Mouse (Mus musculus) brain, embryonic 18.5 days (tissue): ENCODE results near the gene Gnb1.

Experiments
- DNase-seq: peaks from one replicate; pipeline ENCODE4 v3.0.0-alpha.2; 2012; ENCODE audit warnings: low read depth, low spot score

Gnb1 gene

DNA sequence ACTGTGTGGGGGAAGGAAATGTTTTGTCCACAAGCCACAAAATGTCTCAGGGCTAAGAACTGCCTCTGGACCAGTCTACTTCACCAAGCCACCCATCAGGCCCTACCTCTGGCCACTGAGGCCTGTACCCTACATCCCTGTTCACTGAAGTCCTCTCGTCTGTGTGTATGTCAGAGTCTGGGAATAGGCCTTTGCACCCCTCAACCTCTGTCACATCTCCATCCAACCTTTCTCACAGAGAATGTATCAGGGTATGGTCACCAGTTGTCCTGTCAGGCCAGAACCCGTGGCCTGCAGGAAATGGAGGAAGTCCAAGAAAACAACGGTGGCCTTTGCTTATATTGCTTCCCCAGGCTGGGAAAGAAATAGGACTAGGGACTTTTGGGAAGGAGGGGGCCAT lies 5.6 kb upstream of the Gnb1 start:
- DNase-seq, result no peak

DNA sequence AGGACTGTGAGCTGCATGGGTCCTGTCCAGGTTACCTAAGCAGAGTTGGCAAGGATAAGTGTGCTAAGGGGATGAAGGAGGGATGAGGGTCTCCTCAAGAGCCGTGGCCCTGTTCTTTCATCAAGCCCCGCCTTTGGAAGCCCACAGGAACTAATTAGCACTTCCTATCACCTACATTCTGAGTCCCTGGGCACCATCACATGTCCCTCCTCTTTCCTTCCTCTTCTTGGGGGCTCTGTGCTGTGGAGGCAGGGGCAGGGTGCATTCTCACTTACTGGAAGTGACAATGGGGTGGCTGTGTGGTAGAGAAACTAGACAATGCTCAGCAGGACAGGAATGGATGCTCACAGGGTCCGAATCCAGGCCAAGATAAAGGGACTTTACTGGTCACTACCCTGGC lies 3.4 kb upstream of the Gnb1 start:
- no peak for DNase-seq

DNA sequence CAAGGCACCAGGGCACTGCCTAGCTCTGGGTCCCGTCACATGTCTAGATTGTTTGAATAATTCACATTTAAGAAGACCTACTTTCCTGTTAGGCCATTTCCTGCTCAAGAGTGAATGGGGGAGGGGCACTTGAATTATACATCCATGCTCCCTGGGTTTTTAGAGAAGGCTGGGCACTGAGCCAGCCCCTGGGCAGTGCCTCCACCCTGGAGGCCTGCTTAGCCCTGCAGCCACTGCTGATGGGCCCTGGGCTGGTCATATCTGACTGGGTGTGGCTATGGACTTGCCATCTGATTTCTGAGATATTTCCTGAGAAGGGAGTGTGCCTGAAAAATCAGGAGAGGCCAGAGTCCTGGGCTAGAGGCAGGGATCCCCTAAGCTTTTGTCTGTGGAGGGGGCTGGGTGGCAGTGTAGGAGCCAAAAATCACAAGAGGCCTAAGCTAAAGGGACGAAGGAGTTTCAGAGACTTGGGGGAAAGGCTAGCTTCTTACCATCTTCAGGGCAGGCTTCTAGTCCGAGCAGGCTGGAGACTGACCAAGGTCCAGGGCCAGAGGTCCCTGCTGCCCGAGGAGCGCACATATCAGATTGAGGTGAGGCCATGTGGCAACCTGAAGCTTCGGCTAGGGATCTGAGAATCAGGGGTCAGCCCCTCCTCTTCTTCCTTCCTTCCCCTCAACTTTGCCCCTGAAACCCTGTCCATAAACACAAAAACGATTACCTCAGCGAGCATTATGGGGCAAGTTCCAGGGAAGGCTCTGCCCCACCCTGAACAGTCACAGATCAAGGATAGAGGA lies 2.7 kb upstream of the Gnb1 start:
- DNase-seq, result no peak

DNA sequence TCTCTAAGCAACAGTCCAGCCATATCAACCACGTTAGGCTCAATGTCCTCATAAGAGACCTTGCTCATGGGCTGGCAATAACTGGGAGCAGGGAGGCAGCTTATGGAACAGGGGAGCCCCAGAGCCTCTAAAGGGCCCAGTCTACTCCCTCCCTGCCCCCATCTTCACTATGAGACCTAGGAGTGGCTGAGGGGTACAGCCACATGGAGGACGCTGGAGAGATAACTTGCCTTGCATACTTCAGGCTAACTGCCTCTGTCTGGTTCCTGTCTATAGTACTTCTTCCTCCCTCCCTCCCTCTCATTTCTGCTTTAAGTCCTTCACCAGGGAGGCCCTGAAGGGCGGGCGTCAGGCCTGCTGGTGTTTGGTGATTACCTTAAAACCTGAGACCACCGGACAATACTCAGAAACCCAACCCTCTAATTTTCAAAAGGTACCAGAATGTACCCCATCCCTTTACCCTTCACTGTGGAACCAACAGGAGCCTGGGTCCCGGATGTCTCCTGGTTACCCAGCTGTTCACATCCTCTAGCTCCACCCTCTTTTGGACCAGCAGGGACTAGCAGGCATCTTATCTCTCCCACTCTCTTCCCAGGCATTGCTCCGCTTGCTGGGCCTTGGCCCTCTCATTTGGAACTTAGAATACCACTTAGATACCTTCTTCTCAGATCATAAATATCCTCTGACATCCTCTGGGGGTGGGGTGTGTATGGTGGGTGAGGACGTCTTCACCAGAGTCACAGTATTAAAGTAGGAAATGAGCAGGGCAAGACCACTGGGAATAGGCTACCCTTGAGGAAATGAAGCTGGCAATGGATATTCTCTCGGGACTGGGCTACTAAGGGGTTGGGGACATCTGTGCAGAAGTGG lies 1.8 kb upstream of the Gnb1 start:
- no peak for DNase-seq

DNA sequence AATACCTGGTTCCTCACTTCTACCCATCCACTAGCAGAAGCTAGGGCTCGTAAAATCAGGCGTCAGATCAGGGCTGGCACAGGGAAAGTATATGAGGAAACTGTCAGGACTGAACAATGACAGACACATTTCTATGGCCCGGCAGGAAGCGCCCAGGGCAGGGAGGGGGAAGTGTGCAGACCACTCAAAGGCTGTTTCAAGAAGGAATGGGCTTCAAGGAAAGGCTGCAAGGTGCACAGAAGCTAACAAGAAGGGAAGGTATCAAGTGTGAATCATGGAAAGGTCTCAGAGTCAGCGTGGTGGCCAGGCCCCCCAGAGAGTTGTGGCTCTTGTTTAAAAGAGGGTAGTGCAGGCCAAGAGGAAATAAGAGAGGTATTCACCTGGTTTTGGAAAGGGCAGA lies 705 bp upstream of the Gnb1 start:
- DNase-seq, result no peak

DNA sequence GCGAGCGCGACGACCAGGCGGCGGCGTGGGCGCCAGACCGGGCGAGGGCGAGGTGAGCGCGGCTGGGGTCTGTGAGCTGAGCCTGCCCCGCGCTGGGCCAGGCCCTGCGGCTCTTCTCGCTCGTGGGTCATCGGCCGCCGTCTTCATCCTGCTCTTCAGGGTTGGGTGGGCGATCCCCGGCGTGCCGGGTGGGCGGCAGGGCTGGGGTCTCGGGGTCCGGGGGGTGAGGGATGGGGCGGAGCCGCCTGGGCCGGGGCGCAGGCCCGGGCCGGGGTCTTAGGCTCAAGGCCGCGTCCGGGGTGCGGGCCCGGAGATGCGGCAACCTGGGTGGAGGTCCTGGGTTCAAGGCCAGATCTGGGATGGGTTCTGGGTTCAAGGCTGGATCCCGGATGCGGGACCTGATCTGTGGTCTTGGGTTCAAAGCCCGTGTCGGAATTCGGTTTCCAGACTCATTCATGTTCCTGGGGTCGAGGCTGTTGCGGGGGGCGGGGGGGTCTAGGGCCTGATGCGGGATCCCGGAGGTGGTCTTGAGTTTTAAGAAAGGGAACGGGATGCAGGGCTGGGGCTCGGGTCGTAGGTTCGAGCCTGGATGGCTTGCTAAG lies 469 bp downstream of the Gnb1 start:
- DNase-seq, result no peak

DNA sequence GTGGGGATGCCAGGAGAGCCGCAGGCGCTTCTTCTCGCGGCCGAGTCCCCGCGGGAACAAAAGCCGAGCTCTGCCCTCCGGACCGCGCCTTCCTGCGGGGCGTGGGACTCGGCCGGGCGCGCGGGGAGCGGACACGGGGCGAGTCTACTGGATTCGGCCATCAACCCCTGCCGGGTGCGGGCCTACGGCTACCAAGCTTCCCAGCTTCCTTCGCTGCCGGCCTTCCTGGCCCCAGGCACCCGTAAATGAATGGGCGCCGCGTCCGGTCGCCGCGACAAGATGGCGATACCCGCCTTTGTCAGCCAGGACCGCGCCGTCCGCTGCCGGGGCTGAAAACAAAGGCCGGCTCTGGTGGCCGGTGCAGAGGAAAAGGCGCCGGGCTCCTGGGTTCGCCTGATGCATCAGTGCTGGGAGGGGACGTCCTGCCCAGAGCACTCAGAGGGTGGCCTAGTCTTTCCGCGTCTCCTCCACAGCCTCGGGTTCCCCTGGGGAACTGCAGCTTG lies 1.0 kb downstream of the Gnb1 start:
- no peak for DNase-seq

DNA sequence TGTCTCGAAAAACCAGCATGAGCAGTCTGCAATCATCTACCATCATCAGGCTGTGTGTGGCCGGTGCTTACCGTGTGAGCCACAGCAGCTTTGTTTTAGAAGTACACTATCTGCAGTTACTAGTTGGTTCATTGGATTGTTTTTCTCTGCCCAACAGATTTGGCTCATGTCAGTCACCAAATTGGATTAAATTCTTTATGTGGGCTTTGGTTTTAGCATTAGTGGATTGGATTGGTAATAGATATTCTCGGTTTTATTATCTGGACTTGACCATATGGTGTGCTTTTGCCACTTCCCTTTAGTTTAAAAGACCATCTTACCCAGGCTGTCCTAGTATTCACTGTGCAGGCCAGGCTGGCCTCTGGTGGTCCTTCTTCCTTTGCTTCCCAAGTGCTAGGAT lies 3.7 kb downstream of the Gnb1 start:
- no peak for DNase-seq

DNA sequence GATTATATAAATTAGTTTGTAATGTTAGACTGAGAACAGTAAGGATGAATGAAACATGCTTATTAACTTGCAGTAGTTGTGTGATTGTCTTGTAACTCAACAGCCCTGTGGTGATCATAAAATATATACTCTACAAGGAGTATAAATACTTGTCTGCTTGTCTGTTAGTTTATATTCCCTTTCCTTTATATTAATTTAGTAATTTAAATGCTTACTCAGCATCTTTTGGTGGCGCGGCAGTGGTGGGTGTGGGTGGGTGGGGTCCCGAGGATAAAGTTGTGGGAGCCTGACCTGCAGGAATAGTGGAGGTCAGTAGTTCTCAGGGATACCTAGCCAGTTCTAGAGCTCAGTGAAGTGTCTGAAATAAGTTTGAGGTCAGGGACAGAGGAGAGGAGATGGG lies 6.8 kb downstream of the Gnb1 start:
- no peak for DNase-seq

DNA sequence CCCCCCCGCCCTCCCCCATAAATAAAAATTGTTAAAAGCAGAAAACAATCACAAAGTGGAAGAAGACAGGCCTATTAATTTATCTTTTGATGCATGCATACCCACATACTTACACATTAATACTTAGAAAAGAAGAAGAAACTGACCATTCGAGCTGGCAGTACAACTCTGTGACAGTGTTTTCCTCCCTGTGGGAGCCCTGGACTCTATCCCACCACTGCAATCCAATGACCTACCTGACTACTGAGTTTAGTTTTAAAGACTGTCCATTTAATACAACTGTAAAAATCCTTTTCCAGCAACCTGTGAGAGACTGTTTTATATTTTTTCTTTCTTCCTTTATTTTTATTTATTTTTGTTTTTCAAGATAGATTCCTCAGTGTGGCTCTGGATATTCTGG lies 10.0 kb downstream of the Gnb1 start:
- DNase-seq, result no peak

DNA sequence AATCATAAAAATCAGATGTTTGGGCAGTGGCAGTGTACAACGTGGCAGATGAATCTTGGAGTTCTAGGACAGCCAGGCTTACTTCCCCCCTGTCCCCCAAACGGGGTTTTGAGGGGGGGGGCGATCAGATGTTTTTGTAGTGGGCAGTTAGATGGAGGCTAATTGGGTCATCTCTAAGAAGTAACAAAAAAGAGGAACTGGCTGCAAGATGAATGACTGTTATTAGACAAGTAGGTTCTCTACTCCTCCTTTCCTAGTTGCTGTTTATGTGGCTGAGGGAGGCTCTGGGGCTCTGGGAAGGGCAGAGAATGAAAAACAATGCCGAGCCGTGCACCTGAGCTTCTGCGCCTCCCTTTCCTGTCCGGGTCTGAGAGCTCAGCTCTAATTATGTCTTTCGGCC lies 13.9 kb downstream of the Gnb1 start:
- DNase-seq, result no peak

DNA sequence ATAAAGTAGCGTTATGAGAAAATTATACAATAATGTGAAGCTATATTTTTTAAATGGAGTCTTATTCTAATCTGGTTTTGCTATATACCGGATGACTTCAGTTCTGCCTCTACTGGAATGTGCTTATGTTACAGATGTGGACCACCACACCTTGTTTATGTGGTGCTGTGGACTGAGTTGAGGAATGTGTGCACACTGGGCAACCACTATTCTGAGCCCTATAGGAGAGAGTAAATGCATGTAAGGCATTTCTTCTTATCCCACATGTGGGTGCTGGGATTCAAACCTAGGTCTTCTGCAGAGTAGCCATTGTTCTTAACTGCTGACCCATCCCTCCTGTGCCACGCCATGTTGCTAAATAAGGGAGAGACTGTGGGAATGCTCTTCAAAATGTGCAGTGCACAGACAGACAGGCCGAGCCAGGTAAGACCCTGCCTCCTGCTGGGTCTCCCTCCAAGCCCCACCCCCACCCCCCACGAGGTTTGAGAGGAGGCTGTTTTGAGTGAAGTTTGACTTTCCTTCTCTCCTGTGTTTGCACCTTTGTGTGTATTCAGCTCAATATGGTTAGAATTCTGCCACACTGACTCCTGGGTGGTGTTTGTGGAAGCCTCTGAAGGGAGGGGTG lies 14.6 kb downstream of the Gnb1 start:
- no peak for DNase-seq

DNA sequence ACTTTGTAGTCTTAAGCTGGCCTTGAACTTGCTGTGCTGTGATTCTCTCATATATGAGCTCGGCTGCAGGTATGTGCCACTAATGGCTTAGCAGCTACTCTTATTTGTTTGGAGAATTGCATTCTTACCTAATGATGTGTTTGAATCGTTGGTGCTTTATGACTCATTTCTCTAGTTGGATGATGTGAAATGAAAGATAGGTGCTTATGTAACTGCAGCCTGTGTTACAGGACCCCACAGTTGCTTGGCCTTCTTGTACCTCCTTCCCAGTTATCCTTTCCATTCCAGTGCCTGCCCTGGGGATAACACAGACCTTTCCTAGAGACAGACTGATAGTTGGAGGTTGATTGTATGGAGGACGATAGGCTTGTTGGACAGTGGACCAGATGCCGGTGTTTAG lies 17.5 kb downstream of the Gnb1 start:
- no peak for DNase-seq

DNA sequence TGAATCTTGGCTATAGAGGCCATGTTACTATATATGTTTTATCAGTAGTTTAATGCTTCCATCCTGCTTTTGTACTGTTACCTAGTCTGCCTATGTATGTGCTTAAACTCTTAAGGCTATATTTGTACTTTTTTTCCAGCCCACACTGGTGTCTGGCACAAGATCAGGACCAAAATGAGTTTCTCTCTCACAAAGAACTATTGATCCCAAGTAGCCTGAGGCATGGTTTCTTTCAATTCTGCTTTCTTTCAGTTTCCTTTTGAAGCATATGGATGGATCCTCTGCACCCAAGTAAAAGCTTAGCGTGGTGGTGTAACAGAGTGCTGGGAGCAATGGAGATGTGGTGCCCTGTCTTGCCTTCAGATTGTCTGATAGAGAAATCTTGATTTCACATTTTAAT lies 19.8 kb downstream of the Gnb1 start:
- no peak for DNase-seq

DNA sequence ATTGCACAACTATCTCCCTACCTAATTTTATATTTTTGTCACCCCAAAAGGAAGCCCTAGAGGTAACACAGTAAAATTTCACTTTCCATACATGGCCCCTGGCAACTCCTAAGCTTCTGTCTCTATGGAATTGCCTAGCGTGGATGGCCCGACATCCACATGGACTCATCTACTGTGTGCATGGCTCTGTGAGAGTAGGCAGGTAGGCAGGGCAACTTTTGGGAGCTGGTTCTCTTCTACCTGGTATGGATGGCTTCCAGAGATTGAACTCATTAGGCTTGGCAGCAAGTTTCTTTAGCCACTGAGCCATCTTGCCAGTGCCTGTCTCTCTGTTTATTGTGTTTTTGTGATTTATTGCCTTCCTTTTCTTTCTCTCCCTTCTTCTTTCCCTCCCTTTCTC lies 23.6 kb downstream of the Gnb1 start:
- DNase-seq, result no peak

DNA sequence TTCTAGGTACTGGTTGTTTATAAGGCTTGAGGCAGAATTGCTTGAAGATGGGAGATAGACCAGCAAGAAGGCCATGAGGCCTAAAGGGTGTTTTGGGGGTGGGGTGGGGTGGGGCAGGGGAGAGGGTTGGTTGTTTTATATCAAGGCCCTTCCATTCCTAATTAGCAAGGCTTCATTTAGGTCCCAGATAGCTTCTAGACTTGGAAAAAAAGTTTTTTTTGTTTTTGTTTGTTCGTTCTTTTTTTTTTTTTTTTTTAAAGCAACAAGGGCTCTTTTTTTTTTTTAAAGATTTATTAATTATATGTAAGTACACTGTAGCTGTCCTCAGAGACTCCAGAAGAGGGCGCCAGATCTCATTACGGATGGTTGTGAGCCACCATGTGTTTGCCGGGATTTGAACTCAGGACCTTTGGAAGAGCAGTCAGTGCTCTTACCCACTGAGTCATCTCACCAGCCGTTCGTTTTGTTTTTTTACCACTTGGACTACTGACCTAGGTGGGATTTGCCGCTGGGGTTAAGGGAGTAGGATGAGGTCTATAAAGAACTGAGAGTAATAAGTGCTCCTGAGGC lies 26.9 kb downstream of the Gnb1 start:
- no peak for DNase-seq

DNA sequence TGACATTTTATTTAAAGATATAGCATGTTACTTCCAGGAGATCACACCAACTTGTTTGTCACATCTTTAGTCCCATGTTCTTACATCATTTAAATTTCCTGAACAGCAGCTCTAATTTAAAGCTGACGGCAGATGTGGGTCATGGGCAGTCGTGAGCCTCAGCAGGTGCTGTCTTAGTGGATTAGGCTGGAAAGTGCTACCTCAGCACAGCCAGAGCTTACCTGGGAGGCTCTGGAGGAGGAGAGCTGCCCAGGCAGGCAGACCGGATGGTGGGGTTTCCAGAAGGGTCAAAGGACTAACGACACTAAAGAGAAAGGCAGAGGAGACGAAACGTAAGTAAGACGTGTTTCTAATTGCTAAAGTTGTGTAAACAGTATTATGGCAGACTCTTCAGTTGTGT lies 31.2 kb downstream of the Gnb1 start:
- no peak for DNase-seq

DNA sequence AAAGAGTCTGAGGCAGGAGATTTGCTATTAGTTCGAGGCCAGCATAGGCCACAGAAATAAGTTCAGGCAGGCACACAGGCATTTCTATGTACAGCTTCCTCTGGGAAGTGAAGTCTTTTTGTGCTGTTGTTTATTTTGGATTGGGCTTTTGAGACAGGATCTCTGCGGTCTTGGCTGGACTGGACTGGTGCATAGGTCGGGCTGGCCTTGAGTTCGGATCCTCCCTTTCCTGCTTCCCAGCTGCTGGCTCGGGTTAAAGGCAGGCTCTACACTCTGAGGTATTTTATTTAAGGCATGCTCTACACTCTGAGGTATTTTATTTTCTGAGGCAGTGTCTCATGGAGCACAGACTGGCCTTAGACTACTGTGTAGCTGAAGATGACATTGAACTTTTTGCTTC lies 34.6 kb downstream of the Gnb1 start:
- DNase-seq, result no peak

DNA sequence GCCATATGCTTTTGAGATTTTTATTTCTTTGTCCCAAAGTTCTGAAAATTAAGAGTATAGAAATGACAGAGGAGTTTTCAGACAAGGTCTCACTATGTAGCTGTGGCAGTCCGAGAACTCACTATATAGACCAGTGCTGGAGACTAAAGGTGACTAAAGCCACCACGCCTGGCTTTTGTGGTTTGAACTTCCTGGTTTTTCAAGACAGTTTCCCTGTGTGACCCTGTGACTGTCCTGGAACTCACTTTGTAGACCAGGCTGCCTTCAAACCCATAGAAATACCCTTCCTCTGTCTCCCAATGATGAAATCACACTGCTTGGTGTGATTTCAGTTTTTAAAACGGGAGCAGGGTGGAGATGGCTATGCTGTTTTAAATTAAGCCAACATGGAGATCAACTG lies 38.1 kb downstream of the Gnb1 start:
- DNase-seq, result no peak

DNA sequence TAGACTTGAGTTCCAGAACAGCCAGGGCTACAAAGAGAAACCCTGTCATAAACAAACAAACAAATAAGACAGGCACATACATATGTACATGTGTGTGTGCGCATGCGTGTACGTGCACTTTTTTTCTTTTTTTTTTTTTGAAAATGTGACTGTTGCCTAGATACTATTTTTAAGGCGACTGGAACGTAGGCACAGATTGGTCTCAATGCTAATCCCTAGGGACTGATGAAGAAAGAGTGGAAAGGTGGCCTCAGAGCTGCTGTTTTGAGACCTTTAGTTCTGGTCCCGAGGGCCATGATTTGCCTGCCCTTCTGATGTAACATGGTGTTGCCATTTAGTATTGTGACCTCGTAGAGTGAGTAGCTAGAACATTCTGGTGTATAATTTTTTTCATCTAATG lies 58.8 kb downstream of the Gnb1 start:
- DNase-seq, result no peak

DNA sequence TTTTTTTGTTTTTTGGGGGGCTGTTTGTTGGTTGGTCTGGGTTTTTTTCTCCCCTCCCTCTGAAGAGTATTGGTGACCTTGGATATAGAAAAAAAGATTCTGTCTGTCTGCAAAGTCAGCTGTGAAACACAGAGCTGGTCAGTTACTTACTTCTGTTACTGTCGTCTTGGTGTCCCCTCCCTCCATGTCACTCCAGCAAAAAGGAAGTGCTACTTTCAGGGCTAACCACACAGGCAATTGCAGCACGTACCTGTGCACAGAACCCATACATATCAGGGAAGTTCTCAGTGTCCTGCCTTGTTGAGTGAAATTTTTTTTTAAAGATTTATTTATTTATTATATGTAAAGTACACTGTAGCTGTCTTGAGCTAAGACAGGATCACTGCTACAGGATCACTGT lies 59.3 kb downstream of the Gnb1 start:
- DNase-seq, result no peak

DNA sequence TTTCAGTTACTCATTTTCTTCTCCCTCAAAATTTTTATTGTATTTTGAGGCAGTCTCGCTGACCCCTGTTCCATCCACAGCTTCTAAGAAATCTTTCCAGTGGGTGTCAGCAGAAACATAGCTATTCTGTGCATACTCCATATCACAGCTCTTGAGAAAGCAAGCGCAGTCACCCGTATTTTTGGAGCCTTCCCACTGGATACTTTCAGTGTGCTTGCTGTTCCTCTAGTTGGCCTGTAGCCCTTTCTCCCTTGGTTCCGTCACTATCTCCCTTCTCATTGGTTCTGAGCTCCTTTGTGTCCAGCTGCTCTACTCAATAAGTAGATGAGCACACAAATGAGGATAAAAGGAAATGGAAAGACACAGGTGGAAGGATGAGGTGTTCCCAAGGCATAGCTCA lies 59.9 kb downstream of the Gnb1 start:
- DNase-seq, result no peak
